Comparison of ENCODE assay signal across 8 mouse cellular contexts in the genomic region with DNA sequence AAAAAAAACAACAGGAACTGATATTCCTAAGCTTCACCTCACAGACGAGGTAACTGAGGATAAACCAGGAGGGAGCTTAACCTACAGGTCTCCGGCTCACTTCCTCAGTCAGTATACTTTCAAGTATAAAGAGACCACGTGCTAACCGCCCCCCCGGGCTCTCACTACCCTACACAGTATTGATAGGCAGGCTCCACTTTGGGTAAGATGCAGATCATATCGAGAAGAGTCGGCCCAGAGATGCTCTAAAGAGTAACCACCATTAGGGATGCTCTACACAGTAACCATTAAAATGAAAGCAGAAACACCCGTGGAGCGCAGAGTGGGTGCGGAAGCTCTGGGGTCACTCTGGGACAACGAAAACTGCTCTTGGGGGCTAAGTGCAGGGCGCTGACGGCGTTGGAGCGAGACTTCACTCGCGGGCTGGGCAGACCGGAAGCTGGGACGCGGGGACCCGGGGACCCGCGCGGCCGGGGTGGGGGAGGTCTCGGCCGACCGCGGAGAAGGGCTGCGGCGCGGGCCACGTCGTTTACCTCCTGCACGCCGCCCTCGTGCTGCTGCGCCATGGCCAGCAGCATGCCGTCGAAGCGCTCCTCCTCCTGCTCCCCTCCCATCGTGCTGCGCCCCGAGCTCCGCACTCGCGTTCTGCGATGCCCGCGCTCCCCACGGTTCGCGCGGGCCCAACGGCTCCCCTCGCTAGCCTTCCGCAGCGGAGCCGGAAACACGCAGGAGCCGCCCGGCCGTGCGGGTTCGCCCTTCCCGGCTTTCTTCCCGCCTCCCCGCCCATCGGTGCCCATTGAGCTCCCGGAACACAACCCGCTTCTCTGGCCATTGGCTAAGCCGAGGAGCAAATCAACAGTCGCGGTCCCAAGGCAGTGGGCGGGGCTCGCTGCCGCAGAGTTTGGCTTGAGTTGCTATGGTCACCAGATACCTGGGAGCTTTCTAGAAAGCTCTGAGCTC. TPM values are rescaled to one million over a fixed set of nuclear protein-coding genes. Genes with fewer than 3 reads are reported as not detected.
A peak's percentile ranks its signal among the peaks of the same experiment; 100 is the strongest.
DNase-seq lines count a peak whose midpoint lies in the region; ATAC-seq and TF ChIP-seq lines count a peak whose summit lies in the region.

A gene (minus strand): TSS at position 725 of the 960 bp plus-strand sequence.

- no peaks in the 10 kb centered on the region for H3K27me3 ChIP-seq in Patski
- H3K27me3 ChIP-seq in hindbrain, embryonic 13.5 days: 0 out of 2 replicates have a peak, but pooled peaks cover 4% of the 10 kb centered on the region

- H3K9me3 ChIP-seq in hindbrain, embryonic 13.5 days: no peaks in the 10 kb centered on the region

- in situ Hi-C loops in Patski (cut with MboI; ENCODE audit: low pct_unique_long_range_greater_than_20kb): no loop called here

- H3K36me3 ChIP-seq in hindbrain, embryonic 13.5 days: peaks cover 26% of the 10 kb centered on the region

- DNase-seq in Patski (ENCODE audit: low read depth, low spot score): peak; percentile 68
- peak; percentile 96 to 97 for DNase-seq in cerebellum, postnatal 14 days
- peak; percentile 92 to 95 for DNase-seq in frontal cortex, postnatal 14 days (ENCODE audit: low spot score in 2 of 2)
- peak; percentile 80 to 84 for DNase-seq in layer of hippocampus, postnatal 25 days (ENCODE audit: extremely low spot score in 1 of 2, low spot score in 1 of 2)
- DNase-seq in lung, postnatal 25 days (ENCODE audit: low spot score): peak; percentile 98
- peak; percentile 98 for DNase-seq in retina, embryonic 14.5 days (ENCODE audit: low spot score)
- peak; percentile 94 for DNase-seq in thymus, postnatal 4 days

- H3K27ac ChIP-seq in hindbrain, embryonic 13.5 days: peak within 1 kb of the TSS; percentile 88

- CTCF ChIA-PET in Patski (lab: Charles Lee): no interaction called here

- POLR2A ChIA-PET in Patski (lab: Charles Lee): interaction anchor here (0.6 kb wide), 1 partner anchor 334 kb away, joined by 3 read pairs; no protein-coding TSS in a partner anchor

- H3K4me2 ChIP-seq in hindbrain, embryonic 13.5 days: peak within 1 kb of the TSS; percentile 84

- WGBS in hindbrain, embryonic 13.5 days: under 1% methylated on average over 72 of the region's 77 CpGs

- H3K9ac ChIP-seq in hindbrain, embryonic 13.5 days: peak within 1 kb of the TSS; percentile 89

- no peak for TF ChIP-seq CTCF in Patski (IDR thresholded peaks at IDR 0.05)

- peak; percentile 96 for ATAC-seq in Patski
- peak; percentile 98 for ATAC-seq in hindbrain, embryonic 13.5 days (ENCODE audit: low FRiP score)

- peaks cover 23% of the 10 kb centered on the region for H3K4me1 ChIP-seq in hindbrain, embryonic 13.5 days (replicated peaks)

- H3K4me3 ChIP-seq in hindbrain, embryonic 13.5 days: peak within 1 kb of the TSS; percentile 93

RNA-seq across cellular contexts. Expression of the gene that starts here (rescaled TPM):
- 160 TPM for polyA plus RNA-seq in Patski (2021)
- polyA plus RNA-seq in hindbrain, embryonic 13.5 days (2015; fragmentation: Nextera tagmentation; extraction: Ambion mirVana): 256 and 265 TPM in 2 replicates
- 100 to 1,000 TPM; 117 TPM for total RNA-seq in layer of hippocampus, postnatal 25 days (2021)

Comparison
In these comparisons a context has a peak if more than half of its experiments do, and no peak if none do; other contexts are left out.
1. Peak in every context shown above with its lines: DNase-seq, ATAC-seq, H3K4me3 ChIP-seq and H3K27ac ChIP-seq.